In genomic region chr17:17234329-17235185, GRCm38 (mm10) we compare ENCODE assay signal across 8 mouse cellular contexts.
DNase-seq lines count a peak whose midpoint lies in the region; ATAC-seq lines count a peak whose summit lies in the region.
"Not testable (repeated sequence)": the region's sequence is repeated elsewhere in the genome, so short reads cannot be mapped to it uniquely, and the experiment has no call there.

No protein-coding gene starts in this region.

- under 1% methylated on average over 22 of the region's 22 CpGs for WGBS in hindbrain, embryonic 15.5 days

- peak overlapping the region; percentile 59 for H3K9ac ChIP-seq in hindbrain, embryonic 15.5 days

- H3K27me3 ChIP-seq in hindbrain, embryonic 15.5 days = not testable (repeated sequence)

- peak overlapping the region; percentile 87 for H3K27ac ChIP-seq in hindbrain, embryonic 15.5 days (replicated peaks)

- H3K9me3 ChIP-seq in hindbrain, embryonic 15.5 days = not testable (repeated sequence)

- peak; percentile 100 for ATAC-seq in hindbrain, embryonic 15.5 days (ENCODE audit: low FRiP score, low read depth)

- not testable (repeated sequence) for H3K4me1 ChIP-seq in hindbrain, embryonic 15.5 days (replicated peaks)

- peak overlapping the region; percentile 65 for H3K4me3 ChIP-seq in hindbrain, embryonic 15.5 days

- peak; percentile 91 for DNase-seq in T-cell, adult 2 months (ENCODE audit: low spot score)
- DNase-seq in cerebellum, postnatal 36 days = peak; percentile 83 to 89
- peak; percentile 87 to 95 for DNase-seq in frontal cortex, postnatal 36 days (ENCODE audit: low spot score in 2 of 2)
- DNase-seq in left cerebral cortex, adult 11 months (ENCODE audit: low spot score) = peak; percentile 91
- peak; percentile 91 to 92 for DNase-seq in lung, postnatal 4 days
- DNase-seq in retina, postnatal 7 days (ENCODE audit: low read depth, low spot score) = peak; percentile 93
- DNase-seq in urinary bladder, adult 2 months (ENCODE audit: low spot score) = peak; percentile 58

- not testable (repeated sequence) for H3K36me3 ChIP-seq in hindbrain, embryonic 15.5 days

- peak overlapping the region; percentile 61 for H3K4me2 ChIP-seq in hindbrain, embryonic 15.5 days

Comparison
In these comparisons a context has a peak if more than half of its experiments do, and no peak if none do; other contexts are left out.
1. Peak in every context shown above with its lines: DNase-seq, ATAC-seq, H3K4me3 ChIP-seq and H3K27ac ChIP-seq.